Mouse (Mus musculus) cerebellum, postnatal 36 days (tissue): ENCODE measurements around the gene Scpep1.
"Not testable (repeated sequence)": the region's sequence is repeated elsewhere in the genome, so short reads cannot be mapped to it uniquely, and the experiment has no call there.

Experiments
- DNase-seq, 2 experiments: peaks; one replicate each; pipeline ENCODE4 v3.0.0; 2021 to 2022; ENCODE audit warnings: mixed read lengths in 2 of 2

Gene Scpep1

GRCm38 (mm10) chr11:88955217-88955969 lies at the start of gene Scpep1:
TSS of gene Scpep1 (minus strand) at chr11:88955465.
- peak; percentile 96 to 97 for DNase-seq

- no peak for DNase-seq
Measured at GRCm38 (mm10) chr11:89003726-89004125, 48.5 kb upstream of the Scpep1 start.

GRCm38 (mm10) chr11:89003078-89003477 lies 47.8 kb upstream of the Scpep1 start:
- no peak for DNase-seq

- no peak for DNase-seq
Measured at GRCm38 (mm10) chr11:89002621-89003020, 47.4 kb upstream of the Scpep1 start.

- no peak for DNase-seq
Measured at GRCm38 (mm10) chr11:89002068-89002467, 46.8 kb upstream of the Scpep1 start.

GRCm38 (mm10) chr11:89001569-89001968 lies 46.3 kb upstream of the Scpep1 start:
- DNase-seq: no peak

GRCm38 (mm10) chr11:89000527-89000819 lies 45.2 kb upstream of the Scpep1 start:
- no peak for DNase-seq

- no peak for DNase-seq
Measured at GRCm38 (mm10) chr11:88999723-89000526, 44.7 kb upstream of the Scpep1 start.

GRCm38 (mm10) chr11:88998974-88999722 lies 43.9 kb upstream of the Scpep1 start, which contains the start of gene Trim25:
TSS of gene Trim25 (plus strand) at chr11:88999376.
- DNase-seq: peak in 1 of 2 experiments; percentile 17

- DNase-seq: no peak
Measured at GRCm38 (mm10) chr11:88998406-88998805, 43.1 kb upstream of the Scpep1 start.

GRCm38 (mm10) chr11:88997343-88997742 lies 42.1 kb upstream of the Scpep1 start:
- DNase-seq: not testable (repeated sequence)

- no peak for DNase-seq
Measured at GRCm38 (mm10) chr11:88996427-88996826, 41.2 kb upstream of the Scpep1 start.

- DNase-seq: no peak
Measured at GRCm38 (mm10) chr11:88995616-88996015, 40.4 kb upstream of the Scpep1 start.

- DNase-seq: no peak
Measured at GRCm38 (mm10) chr11:88994492-88994891, 39.2 kb upstream of the Scpep1 start.

GRCm38 (mm10) chr11:88993625-88994024 lies 38.4 kb upstream of the Scpep1 start:
- peak in 1 of 2 experiments; percentile 31 for DNase-seq

- DNase-seq: no peak
Measured at GRCm38 (mm10) chr11:88993186-88993585, 37.9 kb upstream of the Scpep1 start.

GRCm38 (mm10) chr11:88989530-88989929 lies 34.3 kb upstream of the Scpep1 start:
- DNase-seq: no peak

- DNase-seq: no peak
Measured at GRCm38 (mm10) chr11:88988956-88989355, 33.7 kb upstream of the Scpep1 start.

GRCm38 (mm10) chr11:88986616-88987015 lies 31.4 kb upstream of the Scpep1 start:
- no peak for DNase-seq

GRCm38 (mm10) chr11:88981337-88981736 lies 26.1 kb upstream of the Scpep1 start:
- DNase-seq: no peak

GRCm38 (mm10) chr11:88977188-88977587 lies 21.9 kb upstream of the Scpep1 start:
- DNase-seq: no peak

- DNase-seq: no peak
Measured at GRCm38 (mm10) chr11:88976320-88976719, 21.1 kb upstream of the Scpep1 start.
